Mouse (Mus musculus) bone marrow macrophage, adult 2 months (primary cell): ENCODE data around the gene Smtnl2. TPM values are rescaled to one million over a fixed set of nuclear protein-coding genes. Genes with fewer than 3 reads are reported as not detected.

Experiments used
- H3K27ac ChIP-seq: 2 replicates; pipeline ENCODE4 v1.5.1; 2012; ENCODE audit warnings: low read depth, low read length; ENCODE audit not compliant: insufficient read depth
- H3K4me1 ChIP-seq: 2 replicates; pipeline ENCODE4 v1.6.1; 2012; ENCODE audit warnings: low read length; ENCODE audit not compliant: control insufficient read depth, insufficient read depth
- H3K4me3 ChIP-seq: 2 replicates; pipeline ENCODE4 v1.5.1; 2012; ENCODE audit warnings: mild to moderate bottlenecking, low read length, moderate library complexity; ENCODE audit not compliant: insufficient read depth
- CTCF ChIP-seq: IDR thresholded peaks from 2 replicates; pipeline ENCODE4 v1.5.1; 2012; ENCODE audit warnings: low read depth, mild to moderate bottlenecking, low read length, moderate library complexity
- POLR2A ChIP-seq: IDR thresholded peaks from 2 replicates; pipeline ENCODE4 v1.6.1; 2012; ENCODE audit warnings: mild to moderate bottlenecking, low read depth, low read length, borderline replicate concordance
- polyA plus RNA-seq: library from polyadenylated mRNA; stranded (reverse); fragments of >200 nt; gene quantifications from 2 replicates; pipeline ENCODE4 v1.2.4, GENCODE M21; 2012; ENCODE audit not compliant: missing spikeins, insufficient read depth, insufficient read length

Smtnl2 gene
- polyA plus RNA-seq, 1 experiment, result not detected

DNA sequence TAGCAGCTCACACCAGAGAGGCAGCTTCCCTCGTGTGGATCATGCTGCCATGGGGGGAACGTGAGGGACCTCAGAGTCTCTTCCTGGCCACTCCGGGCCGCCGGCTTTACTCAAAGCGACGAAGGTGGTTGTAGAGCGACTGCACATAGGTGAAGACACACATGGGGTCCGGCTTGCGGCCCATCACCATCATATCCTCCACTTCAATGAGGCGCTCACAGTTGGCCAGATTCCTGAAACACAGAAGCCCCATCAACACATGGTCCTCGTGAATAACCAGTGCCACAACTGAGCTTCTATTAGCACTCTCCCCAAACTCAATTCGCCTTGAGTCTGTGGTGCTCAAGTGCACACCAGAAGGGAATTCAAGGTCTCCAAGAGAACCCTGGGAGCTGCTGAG is 20.3 kb downstream of the Smtnl2 start:
- Histone ChIP-seq H3K4me1 (no peaks in the 10 kb centered on the region), H3K4me3 (no peak overlapping the region)
- TF ChIP-seq POLR2A, result no peak
- TF ChIP-seq CTCF, result no peak

GRCm38 (mm10) chr11:72389407-72390142 is 21.9 kb downstream of the Smtnl2 start:
- Histone ChIP-seq H3K4me3 (no peak overlapping the region), H3K4me1 (no peaks in the 10 kb centered on the region)
- TF ChIP-seq POLR2A (no peak), CTCF (no peak)

More for the DNA sequence above, 20.3 kb downstream of the Smtnl2 start:
- no peak overlapping the region for H3K27ac ChIP-seq

GRCm38 (mm10) chr11:72388113-72388529 is 23.4 kb downstream of the Smtnl2 start:
- H3K4me3 ChIP-seq, result no peak overlapping the region
- no peak for TF ChIP-seq POLR2A
- TF ChIP-seq CTCF, result no peak
- H3K27ac ChIP-seq, result no peak overlapping the region
- no peaks in the 10 kb centered on the region for H3K4me1 ChIP-seq

More at GRCm38 (mm10) chr11:72389407-72390142, 21.9 kb downstream of the Smtnl2 start:
- no peak overlapping the region for H3K27ac ChIP-seq

DNA sequence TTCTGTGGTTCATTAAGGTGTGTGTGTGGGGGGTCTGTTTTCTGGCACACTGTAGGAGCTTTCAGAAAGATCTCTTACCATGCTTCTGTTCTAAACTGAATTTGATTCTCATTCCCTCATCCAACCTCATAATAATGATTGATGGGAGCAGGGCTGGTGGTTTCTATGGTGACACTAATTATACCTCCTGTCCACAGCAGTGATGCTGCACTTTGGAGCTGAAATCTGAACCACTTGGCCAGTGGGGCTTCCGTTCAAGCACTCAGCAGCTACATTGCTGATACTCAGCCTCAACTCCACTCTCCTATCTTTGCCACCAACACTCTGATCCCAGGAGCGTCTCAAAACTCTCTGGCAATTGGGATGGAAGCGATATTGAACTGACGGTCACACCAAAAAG is 32.2 kb downstream of the Smtnl2 start:
- Histone ChIP-seq H3K4me3 (no peak overlapping the region), H3K4me1 (no peaks in the 10 kb centered on the region), H3K27ac (no peak overlapping the region)
- no peak for TF ChIP-seq POLR2A
- TF ChIP-seq CTCF, result no peak

GRCm38 (mm10) chr11:72378222-72378621 is 33.3 kb downstream of the Smtnl2 start:
- H3K27ac ChIP-seq, result no peak overlapping the region
- TF ChIP-seq CTCF, result no peak
- TF ChIP-seq POLR2A, result no peak
- H3K4me1 ChIP-seq, result no peaks in the 10 kb centered on the region
- H3K4me3 ChIP-seq, result no peak overlapping the region

DNA sequence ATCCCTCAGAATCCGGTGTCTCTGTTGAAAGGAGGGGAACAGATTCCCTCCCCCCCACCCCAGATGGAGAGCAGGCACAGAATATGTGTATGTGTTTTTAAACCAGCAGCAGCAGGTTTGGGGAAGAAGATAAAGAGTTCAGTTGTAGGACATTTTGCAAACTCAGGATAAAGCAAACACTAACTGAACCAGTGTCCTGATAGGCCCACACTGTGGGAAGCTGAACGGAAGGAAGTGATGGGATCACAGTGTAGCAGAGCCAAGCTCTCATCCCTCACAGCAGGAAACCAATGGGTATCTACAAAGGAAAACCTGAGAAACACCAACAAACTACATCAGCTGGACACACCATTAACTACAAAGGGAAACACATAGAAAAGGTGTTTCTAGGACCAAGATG is 35.0 kb downstream of the Smtnl2 start:
- no peak overlapping the region for H3K4me3 ChIP-seq
- H3K4me1 ChIP-seq, result no peaks in the 10 kb centered on the region
- no peak overlapping the region for H3K27ac ChIP-seq
- TF ChIP-seq POLR2A (no peak), CTCF (no peak)

DNA sequence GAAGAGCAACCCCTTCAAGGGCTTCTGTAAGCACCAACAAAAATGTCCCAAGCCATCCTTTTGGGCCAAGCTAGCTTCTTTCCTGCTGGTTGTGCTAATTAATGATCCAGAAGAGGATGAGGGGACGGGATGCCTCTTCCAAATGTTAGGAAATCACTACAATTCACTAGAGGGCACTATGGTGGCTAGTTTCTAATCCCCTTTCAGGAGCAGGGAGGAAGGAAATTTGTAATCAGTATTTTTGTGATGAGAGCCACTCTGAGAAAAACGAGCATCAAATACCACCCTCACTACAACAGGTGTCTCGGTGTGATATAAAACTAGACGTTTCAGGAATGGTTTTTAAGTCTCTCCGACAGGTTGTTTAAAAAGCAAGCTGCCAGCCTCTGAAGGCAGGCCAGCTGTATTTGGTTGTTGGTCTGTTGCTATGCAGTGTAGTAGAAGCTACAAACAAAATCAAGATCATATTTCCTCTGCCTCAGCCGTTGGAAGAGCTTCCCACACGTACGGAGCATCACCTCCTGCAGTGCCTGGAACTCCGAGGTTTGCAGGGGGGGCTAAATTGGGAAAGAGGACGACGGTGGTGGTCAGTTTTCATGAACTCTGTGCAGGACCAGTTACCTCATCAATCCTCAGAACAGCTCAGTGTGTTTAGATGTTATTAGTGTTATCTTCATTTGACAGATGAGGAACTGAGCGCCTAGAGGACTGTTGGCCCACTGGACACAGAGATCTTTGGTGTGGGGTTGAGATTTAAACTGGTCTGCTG is 41.4 kb downstream of the Smtnl2 start:
- H3K4me3 ChIP-seq, result no peak overlapping the region
- H3K4me1 ChIP-seq, result no peaks in the 10 kb centered on the region
- TF ChIP-seq POLR2A (no peak), CTCF (no peak)
- no peak overlapping the region for H3K27ac ChIP-seq

- Histone ChIP-seq H3K4me3 (no peak overlapping the region), H3K4me1 (no peaks in the 10 kb centered on the region), H3K27ac (no peak overlapping the region)
- no peak for TF ChIP-seq CTCF
- no peak for TF ChIP-seq POLR2A
These were observed 43.4 kb downstream of the Smtnl2 start for GRCm38 (mm10) chr11:72367934-72368674.

DNA sequence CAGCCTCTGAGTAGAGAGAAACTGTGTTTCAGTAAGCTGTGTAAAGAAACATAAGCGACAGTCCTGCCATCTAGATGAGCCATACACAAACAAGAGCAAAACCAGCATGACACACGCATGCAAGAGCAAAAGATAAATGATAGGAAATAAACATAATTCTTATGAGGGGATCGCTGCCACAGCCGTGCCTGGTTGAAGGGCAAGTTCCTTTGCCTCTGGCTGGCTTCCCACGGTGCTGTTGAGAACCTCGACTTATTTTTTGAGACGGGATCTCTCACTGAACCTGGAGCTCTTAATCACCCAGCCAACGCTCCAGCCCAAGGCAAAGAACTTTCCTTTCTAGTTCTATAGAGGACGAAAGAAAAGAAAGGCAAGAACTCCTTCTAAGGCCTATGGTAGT is 45.4 kb downstream of the Smtnl2 start:
- Histone ChIP-seq H3K4me3 (no peak overlapping the region), H3K27ac (no peak overlapping the region), H3K4me1 (no peaks in the 10 kb centered on the region)
- TF ChIP-seq CTCF, result no peak
- TF ChIP-seq POLR2A, result no peak
